Mouse (Mus musculus) intestine, postnatal 0 days (tissue): ENCODE data around the gene Ccdc61. TPM values are rescaled to one million over a fixed set of nuclear protein-coding genes. Genes with fewer than 3 reads are reported as not detected.

Experiments
- ATAC-seq: fragments of 200-750 bp; cut with Nextera tagmentation; 2 replicates; pipeline ENCODE4 v1.8.0; 2017; ENCODE audit warnings: mild to moderate bottlenecking, moderate TSS enrichment, moderate library complexity
- H3K27ac ChIP-seq: fragments of 300-500 bp; sonication (generic); 2 replicates; pipeline ENCODE4 v1.5.1; 2014; ENCODE audit warnings: mild to moderate bottlenecking, low read depth, low read length, moderate library complexity
- H3K27me3 ChIP-seq: fragments of 300-500 bp; sonication (generic); replicated peaks from 2 replicates; pipeline ENCODE4 v1.6.1; 2014; ENCODE audit warnings: low read length, mixed read lengths; ENCODE audit not compliant: control insufficient read depth, insufficient read depth
- H3K36me3 ChIP-seq: fragments of 300-500 bp; sonication (generic); 2 replicates; pipeline ENCODE4 v1.6.1; 2014; ENCODE audit warnings: mild to moderate bottlenecking, moderate library complexity; ENCODE audit not compliant: control insufficient read depth, insufficient read depth
- H3K4me1 ChIP-seq: fragments of 300-500 bp; sonication (generic); replicated peaks from 2 replicates; pipeline ENCODE4 v1.6.1; 2014; ENCODE audit warnings: antibody characterized with exemption, low read length, mixed read lengths; ENCODE audit not compliant: control insufficient read depth, insufficient read depth
- H3K4me2 ChIP-seq: fragments of 300-500 bp; sonication (generic); replicated peaks from 2 replicates; pipeline ENCODE4 v1.6.1; 2014; ENCODE audit warnings: low read depth, mild to moderate bottlenecking, moderate library complexity
- H3K4me3 ChIP-seq: fragments of 300-500 bp; sonication (generic); 2 replicates; pipeline ENCODE4 v1.5.1; 2014; ENCODE audit warnings: low read depth, low read length
- H3K9ac ChIP-seq: fragments of 300-500 bp; sonication (generic); 2 replicates; pipeline ENCODE4 v1.6.1; 2014; ENCODE audit warnings: mild to moderate bottlenecking, low read depth, low read length
- H3K9me3 ChIP-seq: fragments of 300-500 bp; sonication (generic); 2 replicates; pipeline ENCODE4 v1.6.1; 2016; ENCODE audit warnings: mixed run types; ENCODE audit not compliant: control insufficient read depth
- CTCF ChIP-seq: sonication (generic); IDR thresholded peaks from 2 replicates; pipeline ENCODE4 v1.5.1; 2016; ENCODE audit warnings: low read depth, mild to moderate bottlenecking, control low read depth, antibody characterized with exemption, moderate library complexity
- WGBS: fragments of 180-500 bp; shearing (Covaris S2); extraction: QIAGEN DNeasy Blood & Tissue Kit; methylation state at CpG from one replicate; pipeline ENCODE4 v1.1.7; 2014; 5-methylcytosine and 5-hydroxymethylcytosine counted together
- polyA plus RNA-seq: library from polyadenylated mRNA; unstranded; fragments of >200 nt; fragmentation: Nextera tagmentation; extraction: Ambion mirVana; gene quantifications from 2 replicates; pipeline ENCODE4 v1.2.1, GENCODE M21; 2015

Gene Ccdc61
- polyA plus RNA-seq, 1 experiment from 2014 or later: 15.1 TPM

DNA sequence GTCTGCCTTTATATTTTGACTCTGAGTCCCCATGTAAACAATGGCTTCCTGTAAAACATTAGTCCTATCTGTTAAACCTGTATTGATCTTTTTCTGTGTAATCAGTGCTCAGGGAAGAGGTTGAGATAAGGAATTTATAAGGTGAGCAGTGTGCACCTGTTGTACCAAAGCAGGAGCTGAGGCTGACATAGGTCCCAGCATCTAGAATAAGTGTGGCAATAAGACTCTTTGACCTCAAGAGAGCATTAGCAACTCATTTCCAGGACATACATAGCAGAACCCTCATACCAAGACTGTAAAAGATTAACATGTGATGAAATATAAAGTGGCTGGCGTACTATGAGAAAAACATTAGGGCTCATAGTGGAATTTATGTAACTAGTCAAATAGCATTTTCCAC lies 61.8 kb downstream of the Ccdc61 start:
- peak; percentile 90 for ATAC-seq

GRCm38 (mm10) chr7:18844811-18845210 lies 65.4 kb downstream of the Ccdc61 start:
- Histone ChIP-seq H3K9me3 (no peaks in the 10 kb centered on the region), H3K27me3 (no peaks in the 10 kb centered on the region), H3K4me3 (no peak overlapping the region), H3K4me1 (0 out of 2 replicates have a peak, but pooled peaks cover 4% of the 10 kb centered on the region), H3K27ac (no peak overlapping the region), H3K36me3 (no peaks in the 10 kb centered on the region), H3K9ac (no peak overlapping the region), H3K4me2 (no peak overlapping the region)
- TF ChIP-seq CTCF: no peak
- 25% methylated on average over 5 of the region's 5 CpGs for WGBS
- ATAC-seq: no peak

More for the DNA sequence above, 61.8 kb downstream of the Ccdc61 start:
- Histone ChIP-seq H3K4me2 (no peak overlapping the region), H3K36me3 (no peaks in the 10 kb centered on the region), H3K27me3 (no peaks in the 10 kb centered on the region), H3K4me3 (no peak overlapping the region), H3K9ac (no peak overlapping the region), H3K9me3 (no peaks in the 10 kb centered on the region), H3K27ac (no peak overlapping the region), H3K4me1 (0 out of 2 replicates have a peak, but pooled peaks cover 4% of the 10 kb centered on the region)
- TF ChIP-seq CTCF: no peak
- 17% methylated on average over 1 of the region's 1 CpGs for WGBS

GRCm38 (mm10) chr7:18841174-18841567 lies 69.0 kb downstream of the Ccdc61 start:
- no peak for ATAC-seq
- 47% methylated on average over 1 of the region's 1 CpGs for WGBS
- no peaks in the 10 kb centered on the region for H3K36me3 ChIP-seq
- TF ChIP-seq CTCF: no peak
- peak overlapping the region; percentile 30 for H3K4me3 ChIP-seq
- H3K9ac ChIP-seq: no peak overlapping the region
- H3K4me2 ChIP-seq: peak overlapping the region; percentile 73
- H3K9me3 ChIP-seq: no peaks in the 10 kb centered on the region
- no peaks in the 10 kb centered on the region for H3K4me1 ChIP-seq
- no peaks in the 10 kb centered on the region for H3K27me3 ChIP-seq
- H3K27ac ChIP-seq: no peak overlapping the region

Other genes starting within 250 kb of the Ccdc61 start
- not detected in 2 replicates for gene Psg20, start 224.2 kb downstream of the Ccdc61 start, polyA plus RNA-seq
- not detected in 2 replicates for gene Psg22, start 192.3 kb downstream of the Ccdc61 start, polyA plus RNA-seq
- not detected in 2 replicates for gene Psg19, start 111.9 kb downstream of the Ccdc61 start, polyA plus RNA-seq
- gene Psg17, start 88.8 kb downstream of the Ccdc61 start, polyA plus RNA-seq: not detected in 2 replicates
- 0.72 and 1.4 TPM in 2 replicates for gene Mill2, start 70.4 kb downstream of the Ccdc61 start, polyA plus RNA-seq
- gene Pglyrp1, start 39.1 kb downstream of the Ccdc61 start, polyA plus RNA-seq: 141 and 155 TPM in 2 replicates
- 0.18 and 0.24 TPM in 2 replicates for gene Nova2, start 15.5 kb upstream of the Ccdc61 start, polyA plus RNA-seq
- not detected in 2 replicates for gene Nanos2, start 77.0 kb upstream of the Ccdc61 start, polyA plus RNA-seq
- gene Mypop, start 80.8 kb upstream of the Ccdc61 start, polyA plus RNA-seq: 1.1 and 1.2 TPM in 2 replicates
- 11.4 and 11.9 TPM in 2 replicates for gene Irf2bp1, start 93.6 kb upstream of the Ccdc61 start, polyA plus RNA-seq
- 11.8 and 12.4 TPM in 2 replicates for gene Foxa3, start 113.1 kb upstream of the Ccdc61 start, polyA plus RNA-seq
- 8.9 and 9.1 TPM in 2 replicates for gene Sympk, start 114.0 kb upstream of the Ccdc61 start, polyA plus RNA-seq
- gene Rsph6a, start 144.3 kb upstream of the Ccdc61 start, polyA plus RNA-seq: not detected in 2 replicates
- gene Dmwd, start 165.8 kb upstream of the Ccdc61 start, polyA plus RNA-seq: 4.7 and 5.4 TPM in 2 replicates
- 50.8 and 60.4 TPM in 2 replicates for gene Dmpk, start 173.4 kb upstream of the Ccdc61 start, polyA plus RNA-seq
- gene Six5, start 184.2 kb upstream of the Ccdc61 start, polyA plus RNA-seq: 4.6 and 5.1 TPM in 2 replicates
- gene Gm4969, start 208.0 kb upstream of the Ccdc61 start, polyA plus RNA-seq: 0.38 and 0.39 TPM in 2 replicates
- 4.8 and 5.1 TPM in 2 replicates for gene Fbxo46, start 209.4 kb upstream of the Ccdc61 start, polyA plus RNA-seq
- 7.3 and 8.1 TPM in 2 replicates for gene Qpctl, start 238.9 kb upstream of the Ccdc61 start, polyA plus RNA-seq
- 66.3 and 69.6 TPM in 2 replicates for gene Snrpd2, start 239.3 kb upstream of the Ccdc61 start, polyA plus RNA-seq